Mouse (Mus musculus) left cerebral cortex, postnatal 4 days (tissue): ENCODE results near the gene Slc9a8. TPM values are rescaled to one million over a fixed set of nuclear protein-coding genes. Genes with fewer than 3 reads are reported as not detected.
A peak's percentile ranks its signal among the peaks of the same experiment; 100 is the strongest.

Experiments
- DNase-seq: peaks from one replicate; pipeline ENCODE4 v3.0.0-alpha.2; 2022
- intact Hi-C: fragments of 180-260 bp; cut with DNase I; formaldehyde crosslinking; loops from one replicate; pipeline ENCODE4 v1.15.1; 2025
- total RNA-seq, 2 experiments: library from RNA; stranded (reverse); gene quantifications; 2 replicates each; pipeline ENCODE4 v1.2.3; 2021

Slc9a8 gene
- total RNA-seq, 2 experiments from 2014 or later: 33.9 to 42.1 TPM

DNA sequence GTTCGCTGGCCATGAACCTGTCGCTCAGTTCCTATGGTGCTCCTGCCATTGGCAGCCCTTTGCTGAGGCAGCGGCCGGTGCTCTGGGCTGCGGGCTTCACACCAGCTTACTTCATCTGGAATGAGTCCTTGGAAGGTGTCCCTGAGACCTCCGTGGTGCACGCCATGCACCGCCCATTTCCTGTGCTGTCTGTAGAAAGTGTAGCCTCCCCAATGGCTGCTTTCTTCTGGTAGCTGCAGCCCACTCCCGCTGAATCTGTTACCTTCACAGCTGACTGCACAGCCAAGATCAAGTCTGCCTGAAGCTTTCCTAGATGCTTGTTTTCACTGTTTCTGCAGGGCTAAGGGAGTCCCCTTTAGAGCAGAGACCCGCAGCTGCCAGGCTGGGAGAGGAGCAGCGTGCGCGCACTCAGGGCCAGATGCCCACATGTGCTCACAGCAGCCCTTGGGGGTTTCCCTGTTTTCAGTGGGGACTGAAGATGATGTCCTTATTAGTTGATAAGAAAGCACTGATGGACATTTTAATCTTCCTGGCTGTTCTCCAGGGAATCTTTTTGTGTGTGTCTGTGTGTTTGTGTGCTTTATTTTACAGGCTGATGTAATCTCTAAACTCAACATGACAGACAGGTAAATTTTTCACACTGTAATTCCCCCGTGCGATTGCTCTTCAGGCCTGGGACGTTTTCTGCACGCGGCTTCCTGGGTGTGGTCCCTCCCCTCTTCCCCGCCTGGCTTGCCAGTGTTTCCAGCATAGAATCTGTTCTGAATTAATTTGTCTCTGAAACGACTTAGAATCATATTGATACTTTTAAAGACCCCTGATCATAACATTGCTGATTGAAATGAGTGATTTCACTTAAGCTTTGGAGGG, 24.6 kb downstream of the Slc9a8 start:
- DNase-seq: peak; percentile 44
- intact Hi-C loops: no loop called here

- intact Hi-C loops: no loop called here
- no peak for DNase-seq
Measured at GRCm38 (mm10) chr2:167447207-167447606, 25.7 kb downstream of the Slc9a8 start.

DNA sequence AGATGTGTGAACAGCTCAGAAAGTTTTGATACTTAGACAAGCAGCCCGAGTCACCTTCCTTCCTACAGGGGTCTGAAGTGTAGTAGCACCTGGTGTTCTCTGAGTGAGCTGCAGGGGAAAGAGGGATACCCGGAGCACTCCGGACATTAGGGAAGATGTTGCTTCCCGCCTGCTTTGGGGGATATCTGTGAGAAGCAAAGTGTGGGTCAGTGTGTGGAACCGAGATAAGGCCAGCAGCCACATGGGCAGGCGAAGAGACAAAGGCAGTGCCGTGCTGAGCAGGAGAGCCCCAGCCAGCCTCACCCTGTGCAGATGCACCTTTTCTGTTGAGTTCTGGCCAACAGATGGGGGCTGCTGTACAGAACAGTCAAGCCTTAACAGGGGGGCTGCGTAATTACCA, 26.1 kb downstream of the Slc9a8 start:
- intact Hi-C loops: no loop called here
- DNase-seq: no peak

DNA sequence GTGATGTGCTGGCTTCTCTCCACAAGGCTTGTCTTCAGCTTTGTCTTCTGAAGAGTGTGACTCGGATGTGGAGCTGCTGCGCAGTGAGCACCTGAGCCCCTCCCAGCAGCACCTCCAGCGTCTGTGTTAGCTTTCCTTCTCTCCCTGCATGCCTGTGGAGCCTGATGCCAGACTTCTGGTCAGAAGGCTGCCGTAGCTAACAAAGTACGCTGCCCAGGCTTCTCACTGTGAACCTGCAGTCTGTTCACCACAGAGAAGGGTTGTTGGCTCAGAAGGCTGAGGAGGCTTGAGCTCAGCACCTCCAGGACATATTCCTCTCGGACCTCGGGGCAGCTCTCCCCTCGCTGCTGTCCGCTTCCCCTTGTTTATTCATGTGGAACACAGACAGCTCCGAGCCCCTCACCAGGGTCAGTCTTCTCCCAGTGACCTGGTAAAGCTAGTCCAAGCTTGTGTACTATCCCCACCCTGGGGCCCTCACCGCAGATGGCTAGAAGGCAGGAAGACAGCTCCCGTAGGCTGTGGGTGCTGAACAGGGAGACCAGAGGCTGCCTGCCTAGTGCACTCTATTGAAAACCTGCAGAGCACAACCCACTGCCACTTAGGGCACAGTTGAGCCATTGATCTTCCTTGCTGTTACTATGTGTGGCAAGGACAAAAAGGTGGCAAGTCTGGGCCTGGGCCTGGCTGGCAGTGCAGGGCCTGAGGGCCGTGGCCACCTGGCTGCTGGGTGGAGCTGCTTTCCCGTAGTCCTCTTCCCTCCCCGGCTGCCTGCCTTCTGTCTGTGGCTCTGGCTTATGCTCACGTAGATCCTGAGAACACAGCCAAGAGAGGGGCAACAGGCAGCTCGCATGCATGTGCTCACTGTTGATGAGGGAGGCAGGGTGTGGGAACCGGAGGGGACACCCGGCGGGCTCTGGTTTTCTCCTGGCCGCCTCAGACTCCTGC, 28.1 kb downstream of the Slc9a8 start:
- intact Hi-C loops: no loop called here
- peak; percentile 36 for DNase-seq

GRCm38 (mm10) chr2:167450647-167451046, 29.1 kb downstream of the Slc9a8 start:
- intact Hi-C loops: no loop called here
- no peak for DNase-seq

GRCm38 (mm10) chr2:167453814-167454213, 32.3 kb downstream of the Slc9a8 start:
- intact Hi-C loops: no loop called here
- DNase-seq: peak; percentile 71

- intact Hi-C loops: no loop called here
- peak; percentile 56 for DNase-seq
Measured at GRCm38 (mm10) chr2:167456361-167457020, 35.0 kb downstream of the Slc9a8 start.

- peak; percentile 70 for DNase-seq
- intact Hi-C loops: no loop called here
Measured at GRCm38 (mm10) chr2:167457213-167457612, 35.7 kb downstream of the Slc9a8 start.

- no peak for DNase-seq
Measured at GRCm38 (mm10) chr2:167458548-167458947, 37.0 kb downstream of the Slc9a8 start.

DNA sequence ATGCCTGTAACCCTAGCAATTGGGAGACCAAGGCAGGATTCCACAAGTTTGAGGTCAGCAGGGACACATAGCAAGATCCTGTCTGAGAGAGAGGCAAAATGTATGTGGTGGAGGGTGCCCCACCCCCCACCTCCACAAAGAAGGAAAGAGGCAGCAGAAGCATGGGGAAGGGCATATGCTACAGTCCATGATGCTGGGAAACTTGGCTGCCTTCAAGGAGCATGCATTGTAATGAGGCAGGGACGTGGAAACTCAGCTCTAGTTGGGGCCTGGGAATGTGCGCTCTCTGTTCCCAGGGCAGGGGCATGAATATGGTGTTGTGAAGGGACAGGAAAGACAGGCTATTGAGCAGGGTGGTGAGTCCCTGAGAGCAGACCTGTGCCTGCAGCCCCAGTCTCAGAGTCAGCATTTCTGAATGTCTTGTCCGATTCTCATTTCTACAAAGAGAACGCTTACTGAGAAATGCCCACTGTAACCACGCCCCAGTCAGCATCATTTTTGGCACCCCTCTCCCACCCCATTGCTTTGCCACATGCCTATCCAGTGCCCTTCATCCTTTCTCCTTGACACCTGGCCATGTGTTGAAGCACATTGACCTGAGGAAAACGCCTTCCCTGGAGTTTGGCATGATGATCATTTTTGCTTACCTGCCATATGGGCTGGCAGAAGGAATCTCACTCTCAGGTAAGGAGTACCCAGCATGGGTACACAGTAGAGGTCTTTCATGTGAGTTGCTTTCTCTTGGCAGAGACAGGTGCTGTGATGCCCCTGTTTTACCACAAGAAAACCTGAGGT, 37.8 kb downstream of the Slc9a8 start:
- DNase-seq: peak; percentile 60
- intact Hi-C loops: no loop called here

More at GRCm38 (mm10) chr2:167458548-167458947, 37.0 kb downstream of the Slc9a8 start:
- intact Hi-C loops: no loop called here

DNA sequence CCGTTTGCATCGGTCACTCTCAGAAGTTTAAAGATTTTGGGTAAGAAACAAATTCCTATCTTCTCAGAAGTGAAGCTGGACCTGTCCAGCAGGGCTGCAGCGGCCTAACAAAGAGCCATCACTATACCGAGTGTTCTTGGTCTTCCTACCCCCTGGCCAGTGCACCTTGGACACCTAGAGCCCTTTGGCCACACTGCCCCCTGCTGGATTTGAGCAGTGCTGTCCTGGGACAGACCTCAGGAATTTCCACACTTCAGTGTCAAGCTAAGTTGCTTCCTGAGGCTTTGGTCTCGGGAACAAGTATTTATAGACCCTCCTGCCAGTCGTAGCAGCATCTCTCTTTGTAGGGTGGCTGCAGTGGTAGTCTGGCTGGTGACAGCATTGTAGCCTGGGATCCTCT, 41.4 kb downstream of the Slc9a8 start:
- peak; percentile 62 for DNase-seq
- intact Hi-C loops: no loop called here

DNA sequence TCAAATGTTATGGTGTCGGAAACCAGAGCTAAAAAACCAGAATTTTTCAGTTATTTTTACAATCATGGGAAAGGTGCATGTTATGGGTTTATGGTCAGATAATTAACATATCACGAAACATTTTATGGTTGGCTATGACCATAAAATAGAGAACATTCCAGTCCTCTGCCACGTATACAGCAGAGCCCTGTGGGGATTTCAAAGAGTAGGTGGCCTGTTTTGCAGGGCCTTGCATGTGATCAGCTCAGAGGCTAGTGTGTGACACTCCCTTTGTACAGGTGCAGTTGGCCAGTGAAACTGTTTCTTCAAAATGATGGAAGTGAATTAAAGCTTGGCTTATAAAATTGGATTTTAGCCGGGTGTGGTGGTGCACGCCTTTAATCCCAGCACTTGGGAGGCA, 42.3 kb downstream of the Slc9a8 start:
- intact Hi-C loops: no loop called here
- no peak for DNase-seq

- no peak for DNase-seq
- intact Hi-C loops: no loop called here
Measured at GRCm38 (mm10) chr2:167465951-167466350, 44.4 kb downstream of the Slc9a8 start.

DNA sequence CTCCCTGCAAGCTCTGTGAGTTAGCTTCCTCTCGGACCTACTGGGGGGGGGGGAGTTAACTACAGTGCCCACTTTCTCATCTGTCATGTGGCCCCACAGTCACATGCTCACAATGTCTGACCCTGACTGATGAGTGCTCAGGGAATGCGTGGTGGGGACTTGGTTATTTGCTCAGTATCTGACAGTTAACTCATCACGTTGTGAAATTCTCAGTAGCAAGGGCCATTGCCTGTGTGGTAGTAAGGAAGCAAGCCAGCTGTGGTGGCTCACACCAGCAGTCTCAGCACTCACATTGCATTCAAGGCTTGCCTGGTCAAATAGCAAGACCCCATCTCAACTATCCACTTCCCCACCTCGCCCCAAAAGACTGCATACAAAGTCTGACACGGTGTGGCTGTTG, 45.7 kb downstream of the Slc9a8 start:
- intact Hi-C loops: no loop called here

DNA sequence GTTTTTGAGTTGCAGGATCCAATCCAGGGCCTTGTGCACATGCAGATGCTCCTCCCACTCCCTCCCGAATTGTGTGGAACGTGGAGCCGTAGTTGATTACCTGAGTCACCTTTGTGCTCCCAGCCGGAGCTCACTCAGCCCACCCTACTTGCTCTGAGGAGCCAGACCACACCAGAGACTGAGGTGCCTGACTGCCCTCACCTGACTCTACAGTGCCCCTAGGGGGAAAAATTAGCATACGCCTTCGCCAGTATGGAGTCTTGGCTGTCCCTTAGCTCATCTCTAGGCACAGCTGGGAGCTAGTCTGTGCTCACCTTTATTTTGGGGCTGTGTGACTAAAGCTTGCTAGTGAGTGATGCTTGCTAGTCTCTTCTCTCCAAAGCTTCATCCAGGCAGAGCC, 46.9 kb downstream of the Slc9a8 start:
- intact Hi-C loops: no loop called here
- no peak for DNase-seq

More for the DNA sequence above, 45.7 kb downstream of the Slc9a8 start:
- no peak for DNase-seq

GRCm38 (mm10) chr2:167470611-167471010, 49.1 kb downstream of the Slc9a8 start:
- intact Hi-C loops: no loop called here
- no peak for DNase-seq

DNA sequence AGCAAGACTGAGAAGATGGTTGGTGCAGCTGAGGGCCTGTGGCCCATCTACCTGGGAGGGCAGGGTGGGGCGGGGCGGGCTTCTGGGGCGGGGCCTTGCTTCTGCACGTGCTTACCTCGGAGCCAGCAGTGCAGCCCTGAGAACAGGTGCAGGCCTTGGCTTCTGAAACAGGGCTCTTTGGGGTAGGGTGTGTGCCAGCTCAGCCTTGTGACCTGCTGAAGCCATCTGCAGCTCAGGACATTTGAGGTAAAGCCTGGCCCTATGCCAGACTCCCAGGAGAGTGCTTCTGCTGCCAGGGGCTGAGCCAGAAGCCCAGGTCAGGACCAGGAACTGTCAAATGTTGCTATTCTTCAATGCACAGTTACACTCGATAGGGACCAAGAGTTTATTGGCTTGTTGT, 50.1 kb downstream of the Slc9a8 start:
- DNase-seq: peak; percentile 71
- intact Hi-C loops: no loop called here

- no peak for DNase-seq
- intact Hi-C loops: no loop called here
Measured at GRCm38 (mm10) chr2:167474218-167474617, 52.7 kb downstream of the Slc9a8 start.

- no peak for DNase-seq
- intact Hi-C loops: no loop called here
Measured at GRCm38 (mm10) chr2:167475596-167475995, 54.1 kb downstream of the Slc9a8 start.

DNA sequence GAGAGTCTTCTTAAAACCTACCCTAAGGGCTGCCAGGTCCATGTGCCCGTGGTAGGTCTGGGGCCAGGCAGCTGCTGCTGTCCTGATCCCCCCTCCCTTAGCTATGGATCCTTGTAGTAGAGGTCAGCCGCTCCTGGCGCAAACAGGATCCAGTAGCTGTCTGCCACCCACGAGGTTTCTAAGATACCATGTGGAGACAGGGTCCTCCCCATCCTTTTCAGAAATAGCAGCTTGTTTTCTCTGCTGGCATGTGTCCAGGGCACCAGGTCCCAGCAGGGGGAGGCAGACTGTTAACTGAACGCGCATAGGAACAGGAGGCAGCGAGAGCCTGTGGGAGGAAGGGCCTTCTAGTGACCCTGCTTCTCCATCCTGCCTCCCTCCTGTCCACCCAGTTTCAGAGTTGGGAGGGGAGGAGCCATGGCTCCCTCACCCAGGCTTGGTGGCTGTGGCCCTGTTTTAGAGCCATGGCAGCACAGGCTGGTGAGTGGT, 54.7 kb downstream of the Slc9a8 start:
- DNase-seq: peak; percentile 97
- intact Hi-C loops: no loop called here
